In genomic region chr13:49127844-49128631, GRCm38 (mm10) we compare ENCODE assay signal across 7 mouse cellular contexts. TPM values are rescaled to one million over a fixed set of nuclear protein-coding genes. Genes with fewer than 3 reads are reported as not detected.
A peak's percentile ranks its signal among the peaks of the same experiment; 100 is the strongest.
DNase-seq lines count a peak whose midpoint lies in the region; ATAC-seq lines count a peak whose summit lies in the region.

No protein-coding gene starts in this region.

- H3K27me3 ChIP-seq in forebrain, embryonic 13.5 days = no peaks in the 10 kb centered on the region
- H3K27me3 ChIP-seq in hindbrain, embryonic 16.5 days (replicated peaks; ENCODE audit: control insufficient read depth, insufficient read depth, low read length) = no peaks in the 10 kb centered on the region

- intact Hi-C loops in left cerebral cortex, postnatal 14 days (cut with DNase I) = no loop called here

- peak overlapping the region; percentile 45; the same call in 1 of the 2 replicates for H3K9ac ChIP-seq in forebrain, embryonic 13.5 days
- peak overlapping the region; percentile 14 for H3K9ac ChIP-seq in hindbrain, embryonic 16.5 days (ENCODE audit: low read depth, low read length)

- H3K36me3 ChIP-seq in forebrain, embryonic 13.5 days (ENCODE audit: poor library complexity, severe bottlenecking) = no peaks in the 10 kb centered on the region
- H3K36me3 ChIP-seq in hindbrain, embryonic 16.5 days (ENCODE audit: control insufficient read depth, insufficient read depth, low read length) = no peaks in the 10 kb centered on the region

- no peaks in the 10 kb centered on the region for H3K9me3 ChIP-seq in forebrain, embryonic 13.5 days (replicated peaks)
- no peaks in the 10 kb centered on the region for H3K9me3 ChIP-seq in hindbrain, embryonic 16.5 days (ENCODE audit: control insufficient read depth, low read length)

- H3K4me2 ChIP-seq in forebrain, embryonic 13.5 days = peak overlapping the region; percentile 12
- H3K4me2 ChIP-seq in hindbrain, embryonic 16.5 days (ENCODE audit: low read length) = peak overlapping the region; percentile 39

- no peak overlapping the region for H3K4me3 ChIP-seq in forebrain, embryonic 13.5 days
- H3K4me3 ChIP-seq in hindbrain, embryonic 16.5 days (ENCODE audit: low read length) = no peak overlapping the region

- H3K27ac ChIP-seq in forebrain, embryonic 13.5 days = peak overlapping the region; percentile 71
- peak overlapping the region; percentile 66 for H3K27ac ChIP-seq in hindbrain, embryonic 16.5 days (ENCODE audit: low read depth, low read length)

- DNase-seq in left cerebral cortex, postnatal 14 days (ENCODE audit: low spot score in 2 of 2) = peak; percentile 54 to 72
- no peak for DNase-seq in left cerebral cortex, adult 18-20 months (ENCODE audit: low spot score in 2 of 2)
- DNase-seq in skeletal muscle tissue, adult 2 months (ENCODE audit: low read depth, low spot score) = peak; percentile 78
- no peak for DNase-seq in kidney, adult 18-20 months
- no peak for DNase-seq in B cell, adult 2 months

- WGBS in forebrain, embryonic 13.5 days = 36% methylated on average over 15 of the region's 15 CpGs
- WGBS in hindbrain, embryonic 16.5 days = 25% methylated on average over 15 of the region's 15 CpGs

- peaks cover 61% of the 10 kb centered on the region for H3K4me1 ChIP-seq in forebrain, embryonic 13.5 days
- peaks cover 64% of the 10 kb centered on the region for H3K4me1 ChIP-seq in hindbrain, embryonic 16.5 days (ENCODE audit: control insufficient read depth, insufficient read depth, low read depth, low read length)

- peak; percentile 22; the same call in 1 of the 2 replicates for ATAC-seq in forebrain, embryonic 13.5 days
- peak; percentile 15 for ATAC-seq in hindbrain, embryonic 16.5 days

RNA-seq across cellular contexts. Expression of gene Wnk2, which starts 19.8 kb away (rescaled TPM):
- 100 to 1,000 TPM; 112 to 118 TPM for total RNA-seq in left cerebral cortex, postnatal 14 days (2021)
- total RNA-seq in left cerebral cortex, adult 18-20 months (2021) = 100 to 1,000 TPM; 117 to 130 TPM
- polyA plus RNA-seq in forebrain, embryonic 13.5 days (2015; fragmentation: Nextera tagmentation; extraction: Ambion mirVana) = 15.0 and 17.0 TPM in 2 replicates
- 15.6 and 17.9 TPM in 2 replicates for polyA plus RNA-seq in hindbrain, embryonic 16.5 days (2015; fragmentation: Nextera tagmentation; extraction: Ambion mirVana)

RNA-seq across cellular contexts. Expression of gene Ninj1, which starts 59.2 kb away (rescaled TPM):
- 10 to 100 TPM; 19.5 to 28.5 TPM for total RNA-seq in left cerebral cortex, postnatal 14 days (2021)
- 10 to 100 TPM; 19.1 to 20.7 TPM for total RNA-seq in left cerebral cortex, adult 18-20 months (2021)
- 15.5 and 16.7 TPM in 2 replicates for polyA plus RNA-seq in forebrain, embryonic 13.5 days (2015; fragmentation: Nextera tagmentation; extraction: Ambion mirVana)
- polyA plus RNA-seq in hindbrain, embryonic 16.5 days (2015; fragmentation: Nextera tagmentation; extraction: Ambion mirVana) = 35.5 and 40.2 TPM in 2 replicates

Comparison
In these comparisons a context has a peak if more than half of its experiments do, and no peak if none do; other contexts are left out.
1. DNase-seq: peak in left cerebral cortex, postnatal 14 days (2 of 2) and skeletal muscle tissue, adult 2 months (single experiment); none in left cerebral cortex, adult 18-20 months (0 of 2), kidney, adult 18-20 months (single experiment) and B cell, adult 2 months (0 of 2).